ENCODE assay signal across 18 mouse cellular contexts in genomic region chr8:124033400-124033799, GRCm38 (mm10). TPM values are rescaled to one million over a fixed set of nuclear protein-coding genes. Genes with fewer than 3 reads are reported as not detected.
DNase-seq lines count a peak whose midpoint lies in the region; ATAC-seq and TF ChIP-seq lines count a peak whose summit lies in the region.
"Had no signal": no experiment of that assay in that cellular context is flagged by ENCODE, and none has a peak within 500 bp of the region (broad histone marks: within the 10 kb centered on the region; RNA-seq: fewer than 3 reads in every experiment).

No protein-coding gene starts in this region.

- H3K9ac ChIP-seq in liver, adult 2 months (ENCODE audit: low read depth, low read length), result no peak overlapping the region
- no peak overlapping the region for H3K9ac ChIP-seq in ES-Bruce4 (ENCODE audit: low read depth, poor library complexity, severe bottlenecking)
- H3K9ac ChIP-seq: forebrain, embryonic 13.5 days; limb, embryonic 12.5 days had no signal

- no peaks in the 10 kb centered on the region for H3K4me1 ChIP-seq in liver, adult 2 months (ENCODE audit: control insufficient read depth, insufficient read depth, low read length)
- peaks cover 1% of the 10 kb centered on the region for H3K4me1 ChIP-seq in ES-Bruce4 (ENCODE audit: control insufficient read depth, insufficient read depth, low read length)
- H3K4me1 ChIP-seq: forebrain, embryonic 13.5 days; limb, embryonic 12.5 days; midbrain, embryonic 10.5 days had no signal

- no peak for TF ChIP-seq POLR2A in liver, adult 2 months (IDR thresholded peaks at IDR 0.05; ENCODE audit: extremely low read depth, insufficient read depth, low read length)
- TF ChIP-seq POLR2A in ES-Bruce4 (IDR thresholded peaks at IDR 0.05; ENCODE audit: insufficient read depth, low read length), result no peak

- TF ChIP-seq EP300 in ES-Bruce4 (IDR thresholded peaks at IDR 0.05; ENCODE audit: insufficient read depth, low read depth, low read length), result no peak

- H3K27me3 ChIP-seq in liver, adult 2 months (ENCODE audit: control insufficient read depth, insufficient read depth, low read length), result no peaks in the 10 kb centered on the region
- no peaks in the 10 kb centered on the region for H3K27me3 ChIP-seq in ES-Bruce4 (ENCODE audit: control insufficient read depth, insufficient read depth, low read length, poor library complexity, severe bottlenecking)
- H3K27me3 ChIP-seq: forebrain, embryonic 13.5 days; limb, embryonic 12.5 days had no signal

- H3K27ac ChIP-seq in liver, adult 2 months (replicated peaks; ENCODE audit: insufficient read depth, low read depth, low read length), result no peak overlapping the region
- no peak overlapping the region for H3K27ac ChIP-seq in ES-Bruce4 (ENCODE audit: insufficient read depth, low read length)
- H3K27ac ChIP-seq: forebrain, embryonic 13.5 days; limb, embryonic 12.5 days; midbrain, embryonic 10.5 days had no signal

- H3K4me3 ChIP-seq in liver, adult 2 months (ENCODE audit: insufficient read depth, low read depth, low read length), result no peak overlapping the region
- no peak overlapping the region for H3K4me3 ChIP-seq in ES-Bruce4 (ENCODE audit: low read depth, low read length)
- H3K4me3 ChIP-seq: forebrain, embryonic 13.5 days; limb, embryonic 12.5 days; midbrain, embryonic 10.5 days; myocyte had no signal

- WGBS in liver, adult 2 months, result 53% methylated on average over 5 of the region's 5 CpGs

- TF ChIP-seq CTCF in liver, adult 2 months (IDR thresholded peaks at IDR 0.05; ENCODE audit: low read depth, low read length), result 0 out of 2 replicates have a peak, but pooled peaks have one; percentile 2
- peak; percentile 15 for TF ChIP-seq CTCF in ES-Bruce4 (IDR thresholded peaks at IDR 0.05; ENCODE audit: low read depth, low read length)

- H3K9me3 ChIP-seq in ES-Bruce4 (replicated peaks; ENCODE audit: control insufficient read depth, insufficient read depth, low read length, poor library complexity, severe bottlenecking), result no peaks in the 10 kb centered on the region
- H3K9me3 ChIP-seq: forebrain, embryonic 13.5 days; limb, embryonic 12.5 days; midbrain, embryonic 10.5 days had no signal

- peaks cover 40% of the 10 kb centered on the region for H3K36me3 ChIP-seq in liver, adult 2 months (ENCODE audit: control insufficient read depth, insufficient read depth, low read length)
- H3K36me3 ChIP-seq in ES-Bruce4 (ENCODE audit: control insufficient read depth, insufficient read depth, low read length, poor library complexity, severe bottlenecking), result peaks cover 94% of the 10 kb centered on the region

- ATAC-seq in megakaryocyte progenitor cell, adult 5-6 weeks (replicated peaks; ENCODE audit: poor library complexity), result no peak
- ATAC-seq: forebrain, embryonic 13.5 days; inflammation-experienced regulatory T-cells, adult 6 months had no signal

- H3K79me2 ChIP-seq in liver, adult 2 months (ENCODE audit: control insufficient read depth, insufficient read depth, low read length), result no peaks in the 10 kb centered on the region

- peak; percentile 48 for DNase-seq in adrenal gland, postnatal 14 days
- DNase-seq in adrenal gland, postnatal 4 days (ENCODE audit: low spot score in 2 of 2), result no peak
- DNase-seq in liver, adult 2 months (ENCODE audit: extremely low read depth, low read depth, low spot score), result no peak
- DNase-seq in liver, result no peak
- peak; percentile 27 for DNase-seq in induced T-regulatory cell, adult 2 months (ENCODE audit: low read depth)
- no peak for DNase-seq in testis, postnatal 10 days (ENCODE audit: low spot score)
- DNase-seq: adrenal gland, adult 8-10 months; heart, postnatal 36 days; kidney, postnatal 14 days; lung, postnatal 14 days; right cerebral cortex, postnatal 14 days had no signal

RNA-seq across cellular contexts. Expression of gene Urb2, which starts 12.1 kb away (rescaled TPM):
- total RNA-seq in adrenal gland, postnatal 14 days (2021), result 12.5 and 13.7 TPM in 2 replicates
- total RNA-seq in adrenal gland, postnatal 4 days (2021), result 10 to 100 TPM; 14.1 to 14.3 TPM
- 3.6 and 4.1 TPM in 2 replicates for total RNA-seq in liver, adult 2 months (2014; rRNA removed)
- polyA plus RNA-seq in liver, adult 2 months (2012; rRNA removed), result 1.8 and 2.7 TPM in 2 replicates
- 48.5 and 49.7 TPM in 2 replicates for polyA plus RNA-seq in ES-Bruce4 (2011; ENCODE audit: insufficient read depth, insufficient read length, low read depth, missing spikeins)
- 25.5 and 29.6 TPM in 2 replicates for total RNA-seq in megakaryocyte progenitor cell, adult 5-6 weeks (2015)
- 23.9 and 24.2 TPM in 2 replicates for total RNA-seq in megakaryocyte progenitor cell, adult 5-6 weeks (2017)

RNA-seq across cellular contexts. Expression of gene Taf5l, which starts 12.2 kb away (rescaled TPM):
- 25.4 and 27.7 TPM in 2 replicates for total RNA-seq in adrenal gland, postnatal 14 days (2021)
- total RNA-seq in adrenal gland, postnatal 4 days (2021), result 10 to 100 TPM; 33.7 to 34.4 TPM
- total RNA-seq in liver, adult 2 months (2014; rRNA removed), result 9.0 and 10.8 TPM in 2 replicates
- polyA plus RNA-seq in liver, adult 2 months (2012; rRNA removed), result 13.3 and 16.0 TPM in 2 replicates
- 62.3 and 68.1 TPM in 2 replicates for polyA plus RNA-seq in ES-Bruce4 (2011; ENCODE audit: insufficient read depth, insufficient read length, low read depth, missing spikeins)
- 30.5 and 32.8 TPM in 2 replicates for total RNA-seq in megakaryocyte progenitor cell, adult 5-6 weeks (2015)
- 32.8 and 34.4 TPM in 2 replicates for total RNA-seq in megakaryocyte progenitor cell, adult 5-6 weeks (2017)

RNA-seq across cellular contexts. Expression of gene Abcb10, which starts 50.5 kb away (rescaled TPM):
- total RNA-seq in adrenal gland, postnatal 14 days (2021), result 19.4 and 19.6 TPM in 2 replicates
- total RNA-seq in adrenal gland, postnatal 4 days (2021), result 10 to 100 TPM; 19.4 to 24.5 TPM
- 12.4 and 13.9 TPM in 2 replicates for total RNA-seq in liver, adult 2 months (2014; rRNA removed)
- 13.6 and 13.7 TPM in 2 replicates for polyA plus RNA-seq in liver, adult 2 months (2012; rRNA removed)
- polyA plus RNA-seq in ES-Bruce4 (2011; ENCODE audit: insufficient read depth, insufficient read length, low read depth, missing spikeins), result 19.1 and 20.3 TPM in 2 replicates
- 15.5 and 18.2 TPM in 2 replicates for total RNA-seq in megakaryocyte progenitor cell, adult 5-6 weeks (2015)
- 25.0 and 26.7 TPM in 2 replicates for total RNA-seq in megakaryocyte progenitor cell, adult 5-6 weeks (2017)

Comparison
In these comparisons a context has a peak if more than half of its experiments do, and no peak if none do; other contexts are left out.
1. DNase-seq: peak in adrenal gland, postnatal 14 days (single experiment) and induced T-regulatory cell, adult 2 months (single experiment); none in adrenal gland, postnatal 4 days (0 of 2), liver, adult 2 months (single experiment), liver (single experiment) and testis, postnatal 10 days (single experiment).